Mouse (Mus musculus) spleen, postnatal 10 days (tissue): Measurements from ENCODE around the gene Prss38.

Source experiments
- DNase-seq, 2 experiments: peaks; one replicate each; pipeline ENCODE4 v3.0.0; 2021 to 2022; ENCODE audit warnings: low spot score in 2 of 2

Gene Prss38

GRCm38 (mm10) chr11:59375475-59375874 lies at the start of gene Prss38:
TSS of gene Prss38 (minus strand) at chr11:59375657.
- no peak for DNase-seq

GRCm38 (mm10) chr11:59423010-59423588 lies 47.6 kb upstream of the Prss38 start:
- no peak for DNase-seq

- DNase-seq: no peak
Observed at GRCm38 (mm10) chr11:59421967-59422366, 46.5 kb upstream of the Prss38 start.

- DNase-seq: no peak
Observed at GRCm38 (mm10) chr11:59421436-59421835, 46.0 kb upstream of the Prss38 start.

- DNase-seq: no peak
Observed at GRCm38 (mm10) chr11:59418708-59419107, 43.3 kb upstream of the Prss38 start.

- no peak for DNase-seq
Observed at GRCm38 (mm10) chr11:59412999-59413863, 37.8 kb upstream of the Prss38 start.

- no peak for DNase-seq
Observed at GRCm38 (mm10) chr11:59412058-59412457, 36.6 kb upstream of the Prss38 start.

GRCm38 (mm10) chr11:59410851-59411250 lies 35.4 kb upstream of the Prss38 start:
- DNase-seq: no peak

GRCm38 (mm10) chr11:59405761-59406160 lies 30.3 kb upstream of the Prss38 start:
- no peak for DNase-seq

GRCm38 (mm10) chr11:59400876-59401275 lies 25.4 kb upstream of the Prss38 start:
- no peak for DNase-seq

- no peak for DNase-seq
Observed at GRCm38 (mm10) chr11:59399830-59400229, 24.4 kb upstream of the Prss38 start.

- no peak for DNase-seq
Observed at GRCm38 (mm10) chr11:59397536-59398371, 22.3 kb upstream of the Prss38 start.

GRCm38 (mm10) chr11:59394451-59394850 lies 19.0 kb upstream of the Prss38 start:
- DNase-seq: no peak

GRCm38 (mm10) chr11:59393591-59393990 lies 18.1 kb upstream of the Prss38 start:
- no peak for DNase-seq

- DNase-seq: no peak
Observed at GRCm38 (mm10) chr11:59392300-59392699, 16.8 kb upstream of the Prss38 start.

GRCm38 (mm10) chr11:59390470-59390869 lies 15.0 kb upstream of the Prss38 start:
- DNase-seq: no peak

- no peak for DNase-seq
Observed at GRCm38 (mm10) chr11:59389617-59390016, 14.2 kb upstream of the Prss38 start.

GRCm38 (mm10) chr11:59388806-59389205 lies 13.3 kb upstream of the Prss38 start:
- no peak for DNase-seq

- no peak for DNase-seq
Observed at GRCm38 (mm10) chr11:59387471-59387870, 12.0 kb upstream of the Prss38 start.

GRCm38 (mm10) chr11:59385123-59385522 lies 9.7 kb upstream of the Prss38 start:
- no peak for DNase-seq

- DNase-seq: no peak
Observed at GRCm38 (mm10) chr11:59384441-59384959, 9.0 kb upstream of the Prss38 start.

- no peak for DNase-seq
Observed at GRCm38 (mm10) chr11:59379547-59379946, 4.1 kb upstream of the Prss38 start.
